Mouse (Mus musculus) stomach, embryonic 14.5 days (tissue): ENCODE measurements around the gene Cd7. TPM values are rescaled to one million over a fixed set of nuclear protein-coding genes. Genes with fewer than 3 reads are reported as not detected.

ENCODE experiments used
- ATAC-seq: fragments of 200-750 bp; cut with Nextera tagmentation; 2 replicates; pipeline ENCODE4 v1.8.0; 2017; ENCODE audit warnings: low read depth, moderate TSS enrichment; ENCODE audit not compliant: insufficient number of reproducible peaks, insufficient read depth, low FRiP score
- H3K27ac ChIP-seq: fragments of 300-500 bp; sonication (generic); 2 replicates; pipeline ENCODE4 v1.5.1; 2014; ENCODE audit warnings: mild to moderate bottlenecking, low read length, moderate library complexity, mixed read lengths
- H3K27me3 ChIP-seq: fragments of 300-500 bp; sonication (generic); 2 replicates; pipeline ENCODE4 v1.6.1; 2014; ENCODE audit warnings: low read length, control low read depth, mixed read lengths; ENCODE audit not compliant: control insufficient read depth, insufficient read depth
- H3K36me3 ChIP-seq: fragments of 300-500 bp; sonication (generic); 2 replicates; pipeline ENCODE4 v1.6.1; 2014; ENCODE audit warnings: mild to moderate bottlenecking, control low read depth, low read length, moderate library complexity, mixed read lengths; ENCODE audit not compliant: control insufficient read depth, insufficient read depth
- H3K4me1 ChIP-seq: fragments of 300-500 bp; sonication (generic); 2 replicates; pipeline ENCODE4 v1.6.1; 2014; ENCODE audit warnings: low read length, control low read depth, mixed read lengths; ENCODE audit not compliant: control insufficient read depth, insufficient read depth
- H3K4me2 ChIP-seq: fragments of 300-500 bp; sonication (generic); replicated peaks from 2 replicates; pipeline ENCODE4 v1.6.1; 2014; ENCODE audit warnings: low read depth, low read length, control low read depth
- H3K4me3 ChIP-seq: fragments of 300-500 bp; sonication (generic); 2 replicates; pipeline ENCODE4 v1.5.1; 2014; ENCODE audit warnings: low read depth, low read length, control low read depth
- H3K9ac ChIP-seq: fragments of 300-500 bp; sonication (generic); replicated peaks from 2 replicates; pipeline ENCODE4 v1.6.1; 2014; ENCODE audit warnings: low read depth, mild to moderate bottlenecking, control low read depth, low read length, moderate library complexity, mixed read lengths
- H3K9me3 ChIP-seq: fragments of 300-500 bp; sonication (generic); 2 replicates; pipeline ENCODE4 v1.6.1; 2016; ENCODE audit warnings: low read depth, low read length, control low read depth; ENCODE audit not compliant: control insufficient read depth
- WGBS: fragments of 180-500 bp; shearing (Covaris S2); extraction: QIAGEN DNeasy Blood & Tissue Kit; methylation state at CpG from one replicate; pipeline ENCODE4 v1.1.7; 2014; 5-methylcytosine and 5-hydroxymethylcytosine counted together
- polyA plus RNA-seq: library from polyadenylated mRNA; unstranded; fragments of >200 nt; fragmentation: Nextera tagmentation; extraction: Ambion mirVana; gene quantifications from 2 replicates; pipeline ENCODE4 v1.2.1, GENCODE M21; 2014

Gene Cd7
- polyA plus RNA-seq, 1 experiment from 2014 or later: 2.1 TPM

GRCm38 (mm10) chr11:121042480-121042879 lies 3.3 kb upstream of the Cd7 start:
- no peak for ATAC-seq
- Histone ChIP-seq H3K36me3 (no peaks in the 10 kb centered on the region), H3K27ac (no peak overlapping the region), H3K9me3 (no peaks in the 10 kb centered on the region), H3K4me3 (no peak overlapping the region), H3K9ac (no peak overlapping the region), H3K27me3 (no peaks in the 10 kb centered on the region), H3K4me2 (no peak overlapping the region), H3K4me1 (no peaks in the 10 kb centered on the region)
- WGBS: 73% methylated on average over 4 of the region's 4 CpGs

GRCm38 (mm10) chr11:121041636-121042035 lies 2.4 kb upstream of the Cd7 start:
- 71% methylated on average over 4 of the region's 4 CpGs for WGBS
- H3K4me1 ChIP-seq: no peaks in the 10 kb centered on the region
- H3K4me3 ChIP-seq: no peak overlapping the region
- no peaks in the 10 kb centered on the region for H3K9me3 ChIP-seq
- no peaks in the 10 kb centered on the region for H3K36me3 ChIP-seq
- no peaks in the 10 kb centered on the region for H3K27me3 ChIP-seq
- no peak overlapping the region for H3K27ac ChIP-seq
- H3K9ac ChIP-seq: no peak overlapping the region
- no peak overlapping the region for H3K4me2 ChIP-seq
- no peak for ATAC-seq

- Histone ChIP-seq H3K27ac (no peak overlapping the region), H3K9ac (no peak overlapping the region), H3K36me3 (no peaks in the 10 kb centered on the region), H3K4me1 (no peaks in the 10 kb centered on the region), H3K27me3 (no peaks in the 10 kb centered on the region), H3K9me3 (no peaks in the 10 kb centered on the region), H3K4me2 (no peak overlapping the region), H3K4me3 (no peak overlapping the region)
- WGBS: 2% methylated on average over 4 of the region's 4 CpGs
- ATAC-seq: peak; percentile 63; the same call in 1 of the 2 replicates
Measured at GRCm38 (mm10) chr11:121041212-121041611, 2.0 kb upstream of the Cd7 start.

- Histone ChIP-seq H3K9ac (no peak overlapping the region), H3K9me3 (no peaks in the 10 kb centered on the region), H3K27ac (no peak overlapping the region), H3K4me2 (no peak overlapping the region), H3K36me3 (no peaks in the 10 kb centered on the region), H3K4me3 (no peak overlapping the region), H3K27me3 (no peaks in the 10 kb centered on the region), H3K4me1 (no peaks in the 10 kb centered on the region)
- WGBS: 86% methylated on average over 11 of the region's 11 CpGs
- no peak for ATAC-seq
Measured at GRCm38 (mm10) chr11:121038366-121039240, 615 bp downstream of the Cd7 start.

GRCm38 (mm10) chr11:121033118-121033517 lies 6.1 kb downstream of the Cd7 start:
- H3K27me3 ChIP-seq: no peaks in the 10 kb centered on the region
- WGBS: 77% methylated on average over 5 of the region's 5 CpGs
- no peak overlapping the region for H3K4me3 ChIP-seq
- H3K9me3 ChIP-seq: no peaks in the 10 kb centered on the region
- no peak overlapping the region for H3K4me2 ChIP-seq
- H3K9ac ChIP-seq: no peak overlapping the region
- no peak overlapping the region for H3K27ac ChIP-seq
- no peak for ATAC-seq
- no peaks in the 10 kb centered on the region for H3K4me1 ChIP-seq
- no peaks in the 10 kb centered on the region for H3K36me3 ChIP-seq

- Histone ChIP-seq H3K9me3 (no peaks in the 10 kb centered on the region), H3K4me3 (no peak overlapping the region), H3K4me2 (no peak overlapping the region), H3K9ac (no peak overlapping the region), H3K27me3 (no peaks in the 10 kb centered on the region), H3K36me3 (no peaks in the 10 kb centered on the region), H3K27ac (no peak overlapping the region), H3K4me1 (no peaks in the 10 kb centered on the region)
- 86% methylated on average over 7 of the region's 7 CpGs for WGBS
- no peak for ATAC-seq
Measured at GRCm38 (mm10) chr11:121027259-121027658, 12.0 kb downstream of the Cd7 start.

- Histone ChIP-seq H3K36me3 (no peaks in the 10 kb centered on the region), H3K9ac (no peak overlapping the region), H3K9me3 (no peaks in the 10 kb centered on the region), H3K27ac (no peak overlapping the region), H3K4me3 (no peak overlapping the region), H3K4me2 (no peak overlapping the region), H3K27me3 (no peaks in the 10 kb centered on the region), H3K4me1 (no peaks in the 10 kb centered on the region)
- WGBS: 69% methylated on average over 6 of the region's 6 CpGs
- no peak for ATAC-seq
Measured at GRCm38 (mm10) chr11:121024163-121024562, 15.1 kb downstream of the Cd7 start.

GRCm38 (mm10) chr11:121019501-121019900 lies 19.7 kb downstream of the Cd7 start:
- H3K4me1 ChIP-seq: no peaks in the 10 kb centered on the region
- no peak for ATAC-seq
- H3K36me3 ChIP-seq: no peaks in the 10 kb centered on the region
- no peak overlapping the region for H3K4me3 ChIP-seq
- no peaks in the 10 kb centered on the region for H3K27me3 ChIP-seq
- H3K27ac ChIP-seq: no peak overlapping the region
- no peak overlapping the region for H3K9ac ChIP-seq
- 79% methylated on average over 5 of the region's 5 CpGs for WGBS
- H3K4me2 ChIP-seq: no peak overlapping the region
- no peaks in the 10 kb centered on the region for H3K9me3 ChIP-seq

GRCm38 (mm10) chr11:121017703-121018102 lies 21.5 kb downstream of the Cd7 start:
- WGBS: 41% methylated on average over 3 of the region's 3 CpGs

More at GRCm38 (mm10) chr11:121017703-121018102, 21.5 kb downstream of the Cd7 start:
- ATAC-seq: peak; percentile 82; the same call in 1 of the 2 replicates
- no peak overlapping the region for H3K4me3 ChIP-seq
- H3K4me1 ChIP-seq: no peaks in the 10 kb centered on the region
- H3K9me3 ChIP-seq: no peaks in the 10 kb centered on the region
- H3K36me3 ChIP-seq: no peaks in the 10 kb centered on the region
- H3K4me2 ChIP-seq: no peak overlapping the region
- no peak overlapping the region for H3K9ac ChIP-seq
- H3K27ac ChIP-seq: no peak overlapping the region
- no peaks in the 10 kb centered on the region for H3K27me3 ChIP-seq
